In genomic region chr3:105890220-105890619, GRCm38 (mm10) we compare ENCODE assay signal across 19 mouse cellular contexts. TPM values are rescaled to one million over a fixed set of nuclear protein-coding genes. Genes with fewer than 3 reads are reported as not detected.
A peak's percentile ranks its signal among the peaks of the same experiment; 100 is the strongest.
DNase-seq lines count a peak whose midpoint lies in the region; ATAC-seq and TF ChIP-seq lines count a peak whose summit lies in the region.
"Had no signal": no experiment of that assay in that cellular context is flagged by ENCODE, and none has a peak within 500 bp of the region (broad histone marks: within the 10 kb centered on the region; RNA-seq: fewer than 3 reads in every experiment).

No protein-coding gene starts in this region.

- no peaks in the 10 kb centered on the region for H3K27me3 ChIP-seq in forebrain, postnatal 0 days (ENCODE audit: insufficient read depth, low read length)
- no peaks in the 10 kb centered on the region for H3K27me3 ChIP-seq in forebrain, embryonic 13.5 days
- no peaks in the 10 kb centered on the region for H3K27me3 ChIP-seq in intestine, embryonic 14.5 days (replicated peaks; ENCODE audit: control insufficient read depth, insufficient read depth, low read length)
- no peaks in the 10 kb centered on the region for H3K27me3 ChIP-seq in intestine, postnatal 0 days (replicated peaks; ENCODE audit: control insufficient read depth, insufficient read depth, low read length)
- H3K27me3 ChIP-seq in liver, embryonic 12.5 days (replicated peaks) = 0 out of 2 replicates have a peak, but pooled peaks cover 4% of the 10 kb centered on the region
- H3K27me3 ChIP-seq: CH12.LX; embryonic facial prominence, embryonic 15.5 days; forebrain, embryonic 12.5 days had no signal

- no peaks in the 10 kb centered on the region for H3K36me3 ChIP-seq in forebrain, postnatal 0 days (ENCODE audit: insufficient read depth)
- no peaks in the 10 kb centered on the region for H3K36me3 ChIP-seq in forebrain, embryonic 13.5 days (ENCODE audit: poor library complexity, severe bottlenecking)
- H3K36me3 ChIP-seq in intestine, embryonic 14.5 days (ENCODE audit: control insufficient read depth, insufficient read depth, low read length) = no peaks in the 10 kb centered on the region
- no peaks in the 10 kb centered on the region for H3K36me3 ChIP-seq in intestine, postnatal 0 days (ENCODE audit: control insufficient read depth, insufficient read depth)
- H3K36me3 ChIP-seq in liver, embryonic 12.5 days = no peaks in the 10 kb centered on the region
- H3K36me3 ChIP-seq: embryonic facial prominence, embryonic 15.5 days; forebrain, embryonic 12.5 days had no signal

- no peak overlapping the region for H3K4me2 ChIP-seq in forebrain, postnatal 0 days (ENCODE audit: low read depth)
- H3K4me2 ChIP-seq in forebrain, embryonic 13.5 days = no peak overlapping the region
- H3K4me2 ChIP-seq in intestine, embryonic 14.5 days (ENCODE audit: low read length) = no peak overlapping the region
- H3K4me2 ChIP-seq in intestine, postnatal 0 days (replicated peaks; ENCODE audit: low read depth) = no peak overlapping the region
- no peak overlapping the region for H3K4me2 ChIP-seq in liver, embryonic 12.5 days
- H3K4me2 ChIP-seq: embryonic facial prominence, embryonic 15.5 days; forebrain, embryonic 12.5 days; liver, embryonic 11.5 days had no signal

- no peaks in the 10 kb centered on the region for H3K4me1 ChIP-seq in forebrain, postnatal 0 days (ENCODE audit: insufficient read depth)
- H3K4me1 ChIP-seq in forebrain, embryonic 13.5 days = peaks cover 8% of the 10 kb centered on the region
- H3K4me1 ChIP-seq in intestine, embryonic 14.5 days (replicated peaks; ENCODE audit: control insufficient read depth, insufficient read depth, low read length) = peaks cover 22% of the 10 kb centered on the region
- peaks cover 9% of the 10 kb centered on the region; the same call in 1 of the 2 replicates for H3K4me1 ChIP-seq in intestine, postnatal 0 days (replicated peaks; ENCODE audit: control insufficient read depth, insufficient read depth, low read length)
- H3K4me1 ChIP-seq in liver, embryonic 12.5 days = peaks cover 44% of the 10 kb centered on the region

- no peak overlapping the region for H3K9ac ChIP-seq in forebrain, postnatal 0 days
- no peak overlapping the region for H3K9ac ChIP-seq in forebrain, embryonic 13.5 days
- no peak overlapping the region for H3K9ac ChIP-seq in intestine, embryonic 14.5 days (ENCODE audit: low read length)
- H3K9ac ChIP-seq in intestine, postnatal 0 days (ENCODE audit: low read depth, low read length) = no peak overlapping the region
- H3K9ac ChIP-seq in liver, embryonic 12.5 days = no peak overlapping the region
- H3K9ac ChIP-seq: embryonic facial prominence, embryonic 15.5 days; forebrain, embryonic 12.5 days had no signal

- H3K9me3 ChIP-seq in forebrain, postnatal 0 days (ENCODE audit: low read length) = no peaks in the 10 kb centered on the region
- H3K9me3 ChIP-seq in forebrain, embryonic 13.5 days (replicated peaks) = no peaks in the 10 kb centered on the region
- no peaks in the 10 kb centered on the region for H3K9me3 ChIP-seq in intestine, embryonic 14.5 days (ENCODE audit: control insufficient read depth, low read length)
- H3K9me3 ChIP-seq in intestine, postnatal 0 days (ENCODE audit: control insufficient read depth) = no peaks in the 10 kb centered on the region
- no peaks in the 10 kb centered on the region for H3K9me3 ChIP-seq in liver, embryonic 12.5 days (replicated peaks)
- H3K9me3 ChIP-seq: embryonic facial prominence, embryonic 15.5 days; forebrain, embryonic 12.5 days had no signal

- WGBS in forebrain, postnatal 0 days = 67% methylated on average over 4 of the region's 4 CpGs
- WGBS in forebrain, embryonic 13.5 days = 79% methylated on average over 4 of the region's 4 CpGs
- WGBS in intestine, embryonic 14.5 days = 56% methylated on average over 4 of the region's 4 CpGs
- 69% methylated on average over 4 of the region's 4 CpGs for WGBS in intestine, postnatal 0 days
- 59% methylated on average over 4 of the region's 4 CpGs for WGBS in liver, embryonic 12.5 days (ENCODE audit: insufficient replicate concordance)

- TF ChIP-seq CTCF in forebrain, postnatal 0 days (IDR thresholded peaks at IDR 0.05; ENCODE audit: low read depth) = no peak
- TF ChIP-seq CTCF in intestine, postnatal 0 days (IDR thresholded peaks at IDR 0.05; ENCODE audit: low read depth) = no peak

- ATAC-seq in forebrain, postnatal 0 days = peak; percentile 48
- no peak for ATAC-seq in forebrain, embryonic 13.5 days
- ATAC-seq in intestine, embryonic 14.5 days (replicated peaks; ENCODE audit: low FRiP score, low TSS enrichment, low read depth) = no peak
- no peak for ATAC-seq in intestine, postnatal 0 days
- ATAC-seq in liver, embryonic 12.5 days = no peak

- DNase-seq in forebrain, postnatal 0 days = no peak
- DNase-seq in intestine, embryonic 14.5 days (ENCODE audit: low spot score) = peak; percentile 43
- DNase-seq in testis, postnatal 10 days (ENCODE audit: low spot score) = peak; percentile 34
- DNase-seq in testis, postnatal 14 days (ENCODE audit: low spot score) = no peak
- peak; percentile 13 to 26 for DNase-seq in thymus, postnatal 36 days
- DNase-seq: adrenal gland, postnatal 14 days; cerebellum, adult 9-11 months; kidney, postnatal 10 days had no signal

- no peak overlapping the region for H3K4me3 ChIP-seq in forebrain, postnatal 0 days (ENCODE audit: low read depth, low read length)
- no peak overlapping the region for H3K4me3 ChIP-seq in forebrain, embryonic 13.5 days
- H3K4me3 ChIP-seq in intestine, embryonic 14.5 days (ENCODE audit: low read depth, low read length) = no peak overlapping the region
- H3K4me3 ChIP-seq in intestine, postnatal 0 days (ENCODE audit: low read depth, low read length) = no peak overlapping the region
- H3K4me3 ChIP-seq in liver, embryonic 12.5 days = no peak overlapping the region
- H3K4me3 ChIP-seq: embryonic facial prominence, embryonic 15.5 days; forebrain, embryonic 12.5 days had no signal

- H3K27ac ChIP-seq in forebrain, postnatal 0 days (ENCODE audit: low read depth, low read length) = no peak overlapping the region
- no peak overlapping the region for H3K27ac ChIP-seq in forebrain, embryonic 13.5 days
- H3K27ac ChIP-seq in intestine, embryonic 14.5 days (ENCODE audit: low read depth) = no peak overlapping the region
- H3K27ac ChIP-seq in intestine, postnatal 0 days (ENCODE audit: low read depth, low read length) = no peak overlapping the region
- H3K27ac ChIP-seq in liver, embryonic 12.5 days = no peak overlapping the region
- H3K27ac ChIP-seq: embryonic facial prominence, embryonic 15.5 days; forebrain, embryonic 12.5 days had no signal

RNA-seq across cellular contexts. Expression of gene Tmigd3, which starts 19.5 kb away (rescaled TPM):
- total RNA-seq in forebrain, postnatal 0 days (2014; rRNA removed) = 1.4 TPM in 1 of 2 replicates, not detected in the other
- 0.21 TPM in 1 of 2 replicates, not detected in the other for polyA plus RNA-seq in forebrain, postnatal 0 days (2015; fragmentation: Nextera tagmentation; extraction: Ambion mirVana)
- not detected in 2 replicates for polyA plus RNA-seq in forebrain, embryonic 13.5 days (2015; fragmentation: Nextera tagmentation; extraction: Ambion mirVana)
- 0.18 TPM in 1 of 2 replicates, not detected in the other for polyA plus RNA-seq in intestine, embryonic 14.5 days (2014; fragmentation: Nextera tagmentation; extraction: Ambion mirVana)
- polyA plus RNA-seq in intestine, postnatal 0 days (2015; fragmentation: Nextera tagmentation; extraction: Ambion mirVana) = 0.44 and 0.48 TPM in 2 replicates
- polyA plus RNA-seq in liver, embryonic 12.5 days (2016; fragmentation: Nextera tagmentation; extraction: Ambion mirVana) = 0.30 TPM in 1 of 2 replicates, not detected in the other
- total RNA-seq: adrenal gland, postnatal 14 days; megakaryocyte-erythroid progenitor cell, adult 5-6 weeks had no signal
- polyA plus RNA-seq: forebrain, embryonic 12.5 days; lung, embryonic 16.5 days; neural tube, embryonic 14.5 days; stomach, embryonic 14.5 days had no signal

RNA-seq across cellular contexts. Expression of gene Adora3, which starts 19.6 kb away (rescaled TPM):
- 0.14 and 0.23 TPM in 2 replicates for total RNA-seq in forebrain, postnatal 0 days (2014; rRNA removed)
- 0.31 and 0.35 TPM in 2 replicates for polyA plus RNA-seq in forebrain, postnatal 0 days (2015; fragmentation: Nextera tagmentation; extraction: Ambion mirVana)
- 0.12 and 0.14 TPM in 2 replicates for polyA plus RNA-seq in forebrain, embryonic 13.5 days (2015; fragmentation: Nextera tagmentation; extraction: Ambion mirVana)
- polyA plus RNA-seq in intestine, embryonic 14.5 days (2014; fragmentation: Nextera tagmentation; extraction: Ambion mirVana) = 0.17 TPM in 1 of 2 replicates, not detected in the other
- polyA plus RNA-seq in intestine, postnatal 0 days (2015; fragmentation: Nextera tagmentation; extraction: Ambion mirVana) = 0.43 TPM in 2 replicates
- polyA plus RNA-seq in liver, embryonic 12.5 days (2016; fragmentation: Nextera tagmentation; extraction: Ambion mirVana) = 0.17 and 0.39 TPM in 2 replicates
- total RNA-seq: megakaryocyte-erythroid progenitor cell, adult 5-6 weeks had no signal

RNA-seq across cellular contexts. Expression of gene I830077J02Rik, which starts 42.2 kb away (rescaled TPM):
- 0.19 and 0.23 TPM in 2 replicates for total RNA-seq in forebrain, postnatal 0 days (2014; rRNA removed)
- 0.22 and 0.35 TPM in 2 replicates for polyA plus RNA-seq in forebrain, postnatal 0 days (2015; fragmentation: Nextera tagmentation; extraction: Ambion mirVana)
- polyA plus RNA-seq in forebrain, embryonic 13.5 days (2015; fragmentation: Nextera tagmentation; extraction: Ambion mirVana) = 0.21 and 0.28 TPM in 2 replicates
- 1.1 and 1.2 TPM in 2 replicates for polyA plus RNA-seq in intestine, embryonic 14.5 days (2014; fragmentation: Nextera tagmentation; extraction: Ambion mirVana)
- polyA plus RNA-seq in intestine, postnatal 0 days (2015; fragmentation: Nextera tagmentation; extraction: Ambion mirVana) = 0.89 and 1.7 TPM in 2 replicates
- polyA plus RNA-seq in liver, embryonic 12.5 days (2016; fragmentation: Nextera tagmentation; extraction: Ambion mirVana) = 4.0 and 4.4 TPM in 2 replicates

Comparison
In these comparisons a context has a peak if more than half of its experiments do, and no peak if none do; other contexts are left out.
1. DNase-seq: peak in intestine, embryonic 14.5 days (single experiment), testis, postnatal 10 days (single experiment) and thymus, postnatal 36 days (2 of 2); none in forebrain, postnatal 0 days (single experiment) and testis, postnatal 14 days (single experiment).